Mouse (Mus musculus) liver, embryonic 15.5 days (tissue): ENCODE results near the gene Celsr2. TPM values are rescaled to one million over a fixed set of nuclear protein-coding genes. Genes with fewer than 3 reads are reported as not detected.

Experiments
- ATAC-seq: fragments of 200-750 bp; cut with Nextera tagmentation; 2 replicates; pipeline ENCODE4 v1.8.0; 2017; ENCODE audit warnings: moderate number of reproducible peaks, mild to moderate bottlenecking, moderate library complexity; ENCODE audit not compliant: insufficient read depth
- H3K27ac ChIP-seq: fragments of 300-500 bp; sonication (generic); replicated peaks from 2 replicates; pipeline ENCODE4 v1.5.1; 2015; ENCODE audit warnings: mild to moderate bottlenecking, inconsistent platforms
- H3K27me3 ChIP-seq: fragments of 300-500 bp; sonication (generic); 2 replicates; pipeline ENCODE4 v1.6.1; 2015; ENCODE audit warnings: mild to moderate bottlenecking, inconsistent platforms
- H3K36me3 ChIP-seq: fragments of 300-500 bp; sonication (generic); replicated peaks from 2 replicates; pipeline ENCODE4 v1.6.1; 2015; ENCODE audit warnings: moderate library complexity, mild to moderate bottlenecking, inconsistent platforms
- H3K4me1 ChIP-seq: fragments of 300-500 bp; sonication (generic); replicated peaks from 2 replicates; pipeline ENCODE4 v1.6.1; 2015; ENCODE audit warnings: inconsistent platforms
- H3K4me2 ChIP-seq: fragments of 300-500 bp; sonication (generic); 2 replicates; pipeline ENCODE4 v1.6.1; 2015; ENCODE audit warnings: moderate library complexity, mild to moderate bottlenecking, inconsistent platforms
- H3K4me3 ChIP-seq: fragments of 300-500 bp; sonication (generic); replicated peaks from 2 replicates; pipeline ENCODE4 v1.5.1; 2015; ENCODE audit warnings: mild to moderate bottlenecking, inconsistent platforms
- H3K9ac ChIP-seq: fragments of 300-500 bp; sonication (generic); 2 replicates; pipeline ENCODE4 v1.6.1; 2015; ENCODE audit warnings: moderate library complexity, mild to moderate bottlenecking, inconsistent platforms
- H3K9me3 ChIP-seq: fragments of 300-500 bp; sonication (generic); replicated peaks from 2 replicates; pipeline ENCODE4 v1.6.1; 2016; ENCODE audit warnings: inconsistent platforms
- WGBS: fragments of 180-500 bp; shearing (Covaris S2); methylation state at CpG from one replicate; pipeline ENCODE4 v1.1.7; 2015; ENCODE audit warnings: mixed read lengths; ENCODE audit not compliant: insufficient replicate concordance; 5-methylcytosine and 5-hydroxymethylcytosine counted together
- polyA plus RNA-seq: library from polyadenylated mRNA; unstranded; fragments of >200 nt; fragmentation: Nextera tagmentation; extraction: Ambion mirVana; gene quantifications from 2 replicates; pipeline ENCODE4 v1.2.1, GENCODE M21; 2015

Celsr2 gene
- polyA plus RNA-seq, 1 experiment from 2014 or later, result 0.36 TPM

DNA sequence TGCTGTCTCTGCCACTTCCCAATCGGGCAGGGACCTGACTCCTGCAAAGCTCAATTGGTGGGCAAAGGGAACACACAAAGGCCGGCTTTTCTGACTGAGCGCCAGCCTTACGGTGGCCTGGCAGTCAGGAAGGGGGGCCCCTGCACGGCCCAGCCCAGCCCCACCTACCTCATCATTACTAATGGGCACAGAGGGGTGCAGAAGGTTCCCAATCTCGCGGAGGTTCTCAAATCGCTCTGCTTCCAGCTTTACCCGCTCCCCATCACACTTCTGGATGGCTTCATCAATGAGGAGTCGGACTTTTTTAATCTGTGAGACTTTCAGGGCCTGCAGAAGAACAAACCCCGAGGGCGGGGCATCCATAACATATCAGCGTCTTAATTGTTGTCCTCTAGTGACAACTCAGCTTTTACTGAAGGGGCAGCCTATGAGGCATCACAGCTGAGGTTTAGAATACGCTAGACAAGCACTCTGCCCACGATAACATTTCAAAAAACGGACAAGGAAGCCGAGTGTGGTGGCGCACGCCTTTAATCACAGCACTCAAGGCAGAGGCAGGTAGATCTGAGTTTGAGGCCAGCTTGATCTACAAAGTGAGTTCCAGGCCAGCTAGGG, 18.6 kb upstream of the Celsr2 start:
- no peak for ATAC-seq
- Histone ChIP-seq H3K9me3 (no peaks in the 10 kb centered on the region), H3K27me3 (no peaks in the 10 kb centered on the region), H3K36me3 (peaks cover 90% of the 10 kb centered on the region), H3K27ac (no peak overlapping the region), H3K4me3 (no peak overlapping the region), H3K4me1 (0 out of 2 replicates have a peak, but pooled peaks cover 4% of the 10 kb centered on the region), H3K9ac (no peak overlapping the region), H3K4me2 (no peak overlapping the region)
- WGBS, result 77% methylated on average over 19 of the region's 19 CpGs

DNA sequence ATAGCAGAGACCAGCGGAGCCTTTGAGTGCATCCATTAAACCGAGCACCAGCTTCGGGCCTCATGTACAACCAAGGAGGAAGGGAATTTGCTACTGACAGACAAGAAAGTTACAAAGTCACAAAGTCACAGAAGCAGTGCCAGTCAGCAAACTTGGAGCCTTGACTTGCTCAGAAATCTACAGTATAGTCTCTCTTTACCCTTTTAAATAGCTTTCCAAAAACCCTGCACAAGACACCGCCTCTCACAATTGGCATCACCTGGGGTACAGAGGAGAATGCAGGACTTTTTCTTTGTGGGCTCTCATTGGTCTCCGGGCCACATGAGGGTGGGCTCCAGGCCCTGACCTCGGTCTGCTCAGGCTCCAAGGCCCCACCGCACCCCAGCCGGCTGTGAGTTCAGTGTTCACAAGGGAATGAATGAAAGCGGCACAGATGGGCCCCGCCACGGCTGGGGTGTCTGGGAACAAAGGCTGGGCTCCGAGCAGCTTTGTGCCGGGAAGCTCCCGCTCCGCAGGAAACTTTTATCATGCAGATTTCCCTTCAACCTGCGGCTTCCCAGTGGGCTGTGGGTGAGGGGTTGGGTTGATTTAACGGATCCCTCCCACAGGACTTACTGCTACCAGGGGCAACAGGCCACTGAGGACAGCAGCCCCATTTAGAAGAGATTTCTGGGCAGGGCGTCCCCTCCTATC, 18.0 kb upstream of the Celsr2 start:
- no peak overlapping the region for H3K4me2 ChIP-seq
- peaks cover 94% of the 10 kb centered on the region for H3K36me3 ChIP-seq
- H3K27me3 ChIP-seq, result no peaks in the 10 kb centered on the region
- H3K4me1 ChIP-seq, result no peaks in the 10 kb centered on the region
- no peak overlapping the region for H3K4me3 ChIP-seq
- no peak for ATAC-seq
- no peak overlapping the region for H3K9ac ChIP-seq
- H3K27ac ChIP-seq, result no peak overlapping the region
- no peaks in the 10 kb centered on the region for H3K9me3 ChIP-seq
- 85% methylated on average over 18 of the region's 18 CpGs for WGBS

DNA sequence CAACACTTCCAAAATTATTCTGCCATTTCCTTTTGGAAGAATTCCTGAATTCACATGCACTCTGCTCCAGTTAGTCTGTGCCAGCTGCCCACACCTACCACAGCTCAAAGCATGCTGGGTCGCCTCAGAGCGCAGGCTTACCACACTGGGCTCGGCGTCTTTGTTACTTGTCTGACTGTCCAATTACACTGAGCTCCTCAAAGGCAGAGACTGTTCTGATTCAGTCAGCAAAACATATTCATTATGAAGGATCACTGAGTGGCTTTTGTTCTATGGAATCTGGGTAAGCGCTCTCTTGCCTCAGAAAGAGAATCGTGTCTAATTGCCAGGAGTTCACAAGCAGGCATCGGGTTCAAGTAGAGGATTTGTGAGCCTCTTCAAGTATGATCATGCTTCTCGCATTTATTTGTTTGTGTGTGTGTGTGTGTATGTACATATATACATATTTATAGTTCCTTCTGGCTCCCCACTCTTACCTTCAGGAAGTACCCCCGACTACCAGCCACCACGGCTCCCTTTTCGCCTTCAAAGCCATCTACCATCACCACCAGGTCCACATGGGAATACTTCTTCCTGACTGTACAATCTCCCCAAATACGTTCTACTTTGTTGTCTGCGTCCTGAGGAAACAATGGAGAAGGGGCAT, 17.3 kb upstream of the Celsr2 start:
- no peaks in the 10 kb centered on the region for H3K4me1 ChIP-seq
- H3K36me3 ChIP-seq, result peaks cover 99% of the 10 kb centered on the region
- ATAC-seq, result no peak
- no peak overlapping the region for H3K4me2 ChIP-seq
- no peak overlapping the region for H3K4me3 ChIP-seq
- no peak overlapping the region for H3K27ac ChIP-seq
- no peaks in the 10 kb centered on the region for H3K27me3 ChIP-seq
- no peak overlapping the region for H3K9ac ChIP-seq
- WGBS, result 89% methylated on average over 13 of the region's 13 CpGs
- no peaks in the 10 kb centered on the region for H3K9me3 ChIP-seq

DNA sequence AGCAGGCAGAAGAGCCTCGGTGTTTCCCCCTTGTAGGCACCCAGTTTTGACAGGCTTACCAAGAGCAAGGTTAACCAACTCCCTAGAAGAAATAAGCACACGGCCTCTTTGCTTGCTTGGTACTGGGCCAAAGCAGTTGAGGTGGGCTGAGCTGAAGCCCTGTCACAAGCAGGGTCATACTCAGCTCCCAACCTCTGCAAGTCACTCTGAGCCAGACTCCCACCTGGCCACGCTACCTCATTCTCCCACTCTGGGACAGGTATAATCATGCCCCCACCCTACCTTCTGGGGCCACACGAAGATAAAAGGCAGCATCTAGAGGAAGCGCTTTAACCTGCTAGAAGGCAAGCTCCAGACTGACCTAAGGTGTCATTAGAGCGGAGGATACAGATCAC, 10.3 kb upstream of the Celsr2 start:
- ATAC-seq, result no peak
- H3K36me3 ChIP-seq, result peaks cover 56% of the 10 kb centered on the region
- peaks cover 8% of the 10 kb centered on the region; the same call in 1 of the 2 replicates for H3K4me1 ChIP-seq
- WGBS, result 79% methylated on average over 6 of the region's 6 CpGs
- H3K9me3 ChIP-seq, result no peaks in the 10 kb centered on the region
- no peak overlapping the region for H3K9ac ChIP-seq
- no peaks in the 10 kb centered on the region for H3K27me3 ChIP-seq
- H3K4me2 ChIP-seq, result no peak overlapping the region
- no peak overlapping the region for H3K27ac ChIP-seq
- no peak overlapping the region for H3K4me3 ChIP-seq

DNA sequence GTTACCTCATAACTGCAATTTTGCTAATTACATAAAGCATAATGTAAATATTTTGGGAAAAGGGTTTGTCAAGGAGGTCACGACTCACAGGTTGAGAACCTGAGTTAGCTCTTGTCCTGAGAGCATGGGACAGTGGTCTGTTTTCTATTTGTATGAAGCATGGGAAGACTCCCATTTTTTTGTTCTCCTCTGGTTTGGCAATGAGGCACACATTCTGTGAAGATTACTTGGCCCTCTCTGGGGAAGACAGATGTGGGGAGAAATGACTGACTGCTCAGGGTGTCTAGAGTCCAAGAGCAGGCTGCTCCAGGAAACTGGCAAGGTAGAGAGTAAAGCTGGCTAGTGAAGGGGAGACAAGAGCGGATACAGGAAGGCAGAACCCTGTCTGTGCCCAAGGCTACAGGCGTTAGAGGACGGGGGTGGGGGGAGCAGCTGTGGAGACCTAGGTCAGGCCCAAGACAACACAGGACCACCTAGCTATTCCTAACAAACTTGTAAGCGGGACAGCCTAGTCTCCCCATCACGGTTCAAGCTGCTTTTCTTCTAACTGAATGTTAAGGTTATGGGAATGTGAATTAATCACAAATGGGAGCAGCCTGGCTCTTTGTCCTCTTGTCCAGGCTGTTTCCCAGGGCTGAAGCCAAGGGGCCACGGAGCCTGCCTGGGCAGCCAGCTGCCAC, 9.7 kb upstream of the Celsr2 start:
- Histone ChIP-seq H3K36me3 (peaks cover 52% of the 10 kb centered on the region), H3K4me3 (no peak overlapping the region), H3K27ac (no peak overlapping the region), H3K4me2 (no peak overlapping the region), H3K27me3 (no peaks in the 10 kb centered on the region), H3K4me1 (peaks cover 8% of the 10 kb centered on the region; the same call in 1 of the 2 replicates), H3K9ac (no peak overlapping the region), H3K9me3 (no peaks in the 10 kb centered on the region)
- no peak for ATAC-seq
- 79% methylated on average over 7 of the region's 7 CpGs for WGBS

DNA sequence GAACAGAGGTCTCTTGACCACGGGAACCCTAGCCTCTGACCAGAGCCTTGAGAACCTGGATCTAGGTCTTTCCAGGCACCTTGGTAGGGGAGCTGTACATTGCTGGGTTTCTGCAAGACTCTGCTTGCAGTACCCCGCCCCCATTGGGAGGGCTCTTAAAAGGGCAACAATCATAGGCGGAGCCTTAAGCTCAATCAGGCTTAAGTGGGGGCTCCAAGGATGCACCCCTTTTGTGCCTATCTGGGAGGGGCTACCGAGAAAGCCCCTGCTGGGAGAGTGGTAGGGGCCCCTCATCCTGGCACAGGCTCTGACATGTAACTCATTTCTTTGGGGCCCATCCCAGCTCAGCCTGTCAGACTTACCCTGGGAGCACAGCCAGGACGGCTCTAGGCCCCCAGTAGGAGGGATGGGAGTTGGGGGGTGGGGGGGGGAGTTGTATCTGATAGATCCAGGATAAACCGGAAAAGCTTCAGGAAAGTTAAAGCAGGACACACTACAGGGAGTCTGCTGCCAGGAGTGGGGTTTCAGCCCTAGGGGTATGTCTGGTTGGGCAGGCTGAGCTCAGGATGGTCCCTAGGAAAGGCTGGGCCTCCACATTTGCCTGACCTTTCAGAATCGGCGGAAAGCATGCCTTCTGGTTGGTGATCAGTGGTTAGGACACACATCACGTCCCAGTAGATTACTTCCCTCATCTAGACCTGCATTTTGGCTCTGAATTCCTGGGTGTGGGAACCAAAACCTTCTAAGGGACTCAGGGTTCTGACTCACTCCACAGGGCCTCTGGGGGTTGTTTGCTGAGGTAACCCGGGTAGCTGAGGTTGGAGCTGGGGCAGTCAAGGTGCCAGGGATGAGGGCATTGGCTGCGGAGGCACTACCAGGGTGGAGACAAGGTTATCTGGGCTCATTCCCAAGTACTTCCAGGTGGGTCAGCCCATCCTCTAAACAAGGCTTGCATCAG, 8.8 kb upstream of the Celsr2 start:
- no peaks in the 10 kb centered on the region for H3K9me3 ChIP-seq
- WGBS, result 26% methylated on average over 11 of the region's 11 CpGs
- H3K27me3 ChIP-seq, result no peaks in the 10 kb centered on the region
- no peak overlapping the region for H3K27ac ChIP-seq
- H3K36me3 ChIP-seq, result peaks cover 42% of the 10 kb centered on the region
- 0 out of 2 replicates have a peak, but pooled peaks have one; percentile 7 for ATAC-seq
- no peak overlapping the region for H3K9ac ChIP-seq
- no peak overlapping the region for H3K4me3 ChIP-seq
- peaks cover 8% of the 10 kb centered on the region; the same call in 1 of the 2 replicates for H3K4me1 ChIP-seq
- no peak overlapping the region for H3K4me2 ChIP-seq

DNA sequence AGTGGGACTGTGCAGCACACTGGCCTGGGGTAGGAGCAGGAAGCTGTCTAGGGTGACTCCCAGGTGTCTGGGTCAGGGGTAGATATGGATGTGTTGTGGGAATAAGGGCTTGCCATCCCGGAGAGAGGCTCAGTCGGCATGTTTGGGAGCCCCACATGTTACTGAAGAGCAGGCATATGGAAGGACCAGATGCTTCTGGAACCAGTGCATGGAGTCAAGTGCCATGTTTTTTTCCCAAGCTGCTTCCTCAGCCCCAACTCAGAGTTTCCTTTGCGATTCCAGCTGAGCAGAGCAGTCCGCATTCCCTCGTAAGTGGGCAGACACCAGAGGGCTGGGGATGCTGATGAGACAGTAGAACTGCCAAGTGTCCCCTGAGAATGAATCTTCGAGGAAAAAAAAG, 7.7 kb upstream of the Celsr2 start:
- Histone ChIP-seq H3K4me3 (no peak overlapping the region), H3K4me1 (peaks cover 8% of the 10 kb centered on the region; the same call in 1 of the 2 replicates), H3K9me3 (no peaks in the 10 kb centered on the region), H3K36me3 (peaks cover 31% of the 10 kb centered on the region), H3K4me2 (no peak overlapping the region), H3K27me3 (peaks cover 8% of the 10 kb centered on the region), H3K27ac (no peak overlapping the region), H3K9ac (no peak overlapping the region)
- ATAC-seq, result no peak
- WGBS, result 50% methylated on average over 6 of the region's 6 CpGs

DNA sequence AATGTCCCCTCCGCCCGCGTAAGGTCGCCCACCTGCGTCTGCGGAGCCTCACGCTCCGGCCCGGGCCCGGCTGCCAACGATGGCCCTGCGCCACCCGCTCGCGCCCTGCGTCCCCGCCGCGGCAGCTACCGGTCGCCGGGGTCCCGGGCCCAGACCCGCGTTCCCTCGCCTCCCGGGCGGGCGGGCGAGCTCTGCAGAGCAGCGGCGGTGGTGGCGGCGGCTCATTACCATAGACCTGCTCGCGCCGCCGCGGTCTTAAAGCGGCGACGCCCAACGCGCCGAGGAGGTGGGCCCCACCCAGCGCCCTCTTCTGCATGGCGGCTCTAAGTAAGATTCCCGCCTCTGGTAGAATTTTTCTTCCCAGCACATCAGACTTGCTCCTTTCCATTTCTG, 475 bp upstream of the Celsr2 start:
- peaks cover 8% of the 10 kb centered on the region; the same call in 1 of the 2 replicates for H3K9me3 ChIP-seq
- H3K27me3 ChIP-seq, result peaks cover 50% of the 10 kb centered on the region
- peak overlapping the region; percentile 49; the same call in 1 of the 2 replicates for H3K9ac ChIP-seq
- H3K36me3 ChIP-seq, result no peaks in the 10 kb centered on the region
- peak; percentile 60 for ATAC-seq
- peak overlapping the region; percentile 94 for H3K4me2 ChIP-seq
- peaks cover 14% of the 10 kb centered on the region for H3K4me1 ChIP-seq
- H3K27ac ChIP-seq, result no peak overlapping the region
- under 1% methylated on average over 48 of the region's 48 CpGs for WGBS
- H3K4me3 ChIP-seq, result peak overlapping the region; percentile 61

DNA sequence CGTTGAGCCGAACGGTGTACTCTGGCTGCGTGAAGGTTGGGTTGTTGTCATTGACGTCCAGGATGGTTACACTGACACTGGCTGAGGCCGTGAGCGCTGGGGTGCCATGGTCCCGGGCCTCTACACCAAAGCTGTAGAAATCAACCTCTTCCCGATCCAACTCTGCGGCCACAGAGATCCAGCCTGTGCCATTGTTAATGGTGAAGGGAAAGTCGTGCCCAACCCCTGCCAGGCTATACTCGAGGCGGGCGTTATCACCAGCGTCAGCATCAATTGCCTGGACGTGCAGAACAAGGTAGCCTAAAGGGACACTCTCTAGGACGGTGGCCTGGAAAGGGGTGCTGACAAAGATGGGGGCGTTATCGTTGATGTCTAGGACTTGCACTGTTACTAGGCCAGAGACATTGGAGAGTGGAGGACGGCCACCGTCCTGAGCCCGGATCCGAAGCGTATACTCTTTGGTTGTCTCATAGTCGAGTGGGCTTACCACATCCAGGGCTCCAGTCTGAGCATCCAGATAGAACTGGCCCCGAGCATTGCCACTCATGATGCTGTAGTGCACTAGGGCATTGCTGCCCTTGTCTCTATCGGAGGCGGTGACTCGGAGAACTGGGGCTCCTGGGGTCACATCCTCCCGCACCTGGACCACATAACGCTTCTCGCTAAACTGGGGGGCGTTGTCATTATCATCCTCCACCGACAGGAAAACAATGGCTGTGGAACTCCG, 1.6 kb downstream of the Celsr2 start:
- no peaks in the 10 kb centered on the region for H3K36me3 ChIP-seq
- H3K4me2 ChIP-seq, result no peak overlapping the region
- no peak overlapping the region for H3K9ac ChIP-seq
- H3K27me3 ChIP-seq, result peaks cover 50% of the 10 kb centered on the region
- 87% methylated on average over 35 of the region's 35 CpGs for WGBS
- no peak overlapping the region for H3K27ac ChIP-seq
- H3K9me3 ChIP-seq, result peaks cover 8% of the 10 kb centered on the region; the same call in 1 of the 2 replicates
- H3K4me1 ChIP-seq, result peaks cover 14% of the 10 kb centered on the region
- H3K4me3 ChIP-seq, result no peak overlapping the region
- ATAC-seq, result no peak

DNA sequence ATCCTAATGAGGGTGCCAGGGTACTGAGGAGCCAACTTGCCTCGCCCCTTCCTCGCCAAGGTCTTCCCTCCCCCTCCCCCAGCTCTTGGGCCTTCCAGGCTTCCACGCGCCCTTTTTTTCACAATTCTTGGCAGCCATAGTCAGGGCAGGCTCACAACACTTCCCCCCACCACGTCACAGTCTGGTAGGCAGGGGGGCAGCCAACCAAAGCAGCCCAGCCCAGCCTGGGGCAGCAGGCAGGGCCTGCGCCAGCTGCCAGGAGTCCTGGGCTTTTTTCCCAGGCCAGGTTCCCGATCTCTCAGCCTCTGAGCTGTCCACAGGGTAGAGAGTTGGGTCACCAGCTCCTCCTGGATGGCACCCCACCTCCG, 3.6 kb downstream of the Celsr2 start:
- no peak for ATAC-seq
- Histone ChIP-seq H3K36me3 (no peaks in the 10 kb centered on the region), H3K27ac (no peak overlapping the region), H3K4me3 (no peak overlapping the region), H3K4me1 (peaks cover 14% of the 10 kb centered on the region), H3K4me2 (no peak overlapping the region), H3K27me3 (peaks cover 31% of the 10 kb centered on the region), H3K9me3 (peaks cover 8% of the 10 kb centered on the region; the same call in 1 of the 2 replicates), H3K9ac (no peak overlapping the region)
- WGBS, result 79% methylated on average over 8 of the region's 8 CpGs
